Mouse (Mus musculus) retina, postnatal 7 days (tissue): ENCODE measurements around the gene Cd320.
A peak's percentile ranks its signal among the peaks of the same experiment; 100 is the strongest.
"Not testable (repeated sequence)": the region's sequence is repeated elsewhere in the genome, so short reads cannot be mapped to it uniquely, and the experiment has no call there.

Experiments used
- DNase-seq: peaks from one replicate; pipeline ENCODE4 v3.0.0-alpha.2; 2012; ENCODE audit warnings: low read depth, low spot score

Gene Cd320

GRCm38 (mm10) chr17:33842966-33843795 lies at the start of gene Cd320:
Gene Cd320, plus strand, starts transcription at chr17:33843091.
- peak; percentile 89 for DNase-seq

- no peak for DNase-seq
Observed at GRCm38 (mm10) chr17:33798306-33798705, 44.6 kb upstream of the Cd320 start.

- no peak for DNase-seq
Observed at GRCm38 (mm10) chr17:33799277-33799676, 43.6 kb upstream of the Cd320 start.

- DNase-seq, result no peak
Observed at GRCm38 (mm10) chr17:33802221-33802620, 40.7 kb upstream of the Cd320 start.

- no peak for DNase-seq
Observed at GRCm38 (mm10) chr17:33804205-33804604, 38.7 kb upstream of the Cd320 start.

GRCm38 (mm10) chr17:33804745-33805144 lies 38.1 kb upstream of the Cd320 start:
- no peak for DNase-seq

GRCm38 (mm10) chr17:33807181-33807888 lies 35.6 kb upstream of the Cd320 start:
- no peak for DNase-seq

GRCm38 (mm10) chr17:33808192-33808591 lies 34.7 kb upstream of the Cd320 start:
- DNase-seq, result no peak

- peak; percentile 95 for DNase-seq
Observed at GRCm38 (mm10) chr17:33810334-33811141, 32.4 kb upstream of the Cd320 start, which contains the start of gene Kank3. Gene Kank3, plus strand, starts transcription at chr17:33810519.

GRCm38 (mm10) chr17:33811142-33811516 lies 31.8 kb upstream of the Cd320 start:
- DNase-seq, result no peak

- no peak for DNase-seq
Observed at GRCm38 (mm10) chr17:33812475-33812874, 30.4 kb upstream of the Cd320 start.

GRCm38 (mm10) chr17:33812990-33813389 lies 29.9 kb upstream of the Cd320 start:
- DNase-seq, result no peak

- DNase-seq, result no peak
Observed at GRCm38 (mm10) chr17:33815399-33815798, 27.5 kb upstream of the Cd320 start.

- DNase-seq, result no peak
Observed at GRCm38 (mm10) chr17:33816612-33817011, 26.3 kb upstream of the Cd320 start.

GRCm38 (mm10) chr17:33817184-33817968 lies 25.5 kb upstream of the Cd320 start:
- peak; percentile 89 for DNase-seq

GRCm38 (mm10) chr17:33817969-33818643 lies 24.8 kb upstream of the Cd320 start:
- no peak for DNase-seq

- no peak for DNase-seq
Observed at GRCm38 (mm10) chr17:33822436-33822959, 20.4 kb upstream of the Cd320 start.

- not testable (repeated sequence) for DNase-seq
Observed at GRCm38 (mm10) chr17:33823171-33823570, 19.7 kb upstream of the Cd320 start.

GRCm38 (mm10) chr17:33824084-33824996 lies 18.6 kb upstream of the Cd320 start, which contains the start of the genes Rps28 and Ndufa7:
Gene Rps28, minus strand, starts transcription at chr17:33824562.
Gene Ndufa7, plus strand, starts transcription at chr17:33824572.
- peak; percentile 96 for DNase-seq
